Mouse (Mus musculus) cerebellum, adult 2 months (tissue): ENCODE data around the gene Bcap29. TPM values are rescaled to one million over a fixed set of nuclear protein-coding genes. Genes with fewer than 3 reads are reported as not detected.
A peak's percentile ranks its signal among the peaks of the same experiment; 100 is the strongest.

Source experiments
- DNase-seq, 2 experiments: peaks; one replicate each; pipeline ENCODE4 v3.0.0; 2021
- H3K27ac ChIP-seq: fragments of 200-500 bp; 2 replicates; pipeline ENCODE4 v1.5.1; 2012; ENCODE audit warnings: low read length, control low read depth, inconsistent platforms; ENCODE audit not compliant: insufficient read depth
- H3K27me3 ChIP-seq: fragments of 200-500 bp; 2 replicates; pipeline ENCODE4 v1.6.1; 2012; ENCODE audit warnings: inconsistent platforms, mild to moderate bottlenecking, low read length, moderate library complexity; ENCODE audit not compliant: control insufficient read depth, insufficient read depth
- H3K4me1 ChIP-seq: fragments of 200-500 bp; 2 replicates; pipeline ENCODE4 v1.6.1; 2011; ENCODE audit warnings: low read length; ENCODE audit not compliant: control insufficient read depth, insufficient read depth
- H3K4me3 ChIP-seq: fragments of 200-500 bp; replicated peaks from 2 replicates; pipeline ENCODE3; 2011; ENCODE audit warnings: mild to moderate bottlenecking, low read depth, low read length, control low read depth; ENCODE audit not compliant: insufficient read depth
- CTCF ChIP-seq: fragments of 200-500 bp; IDR thresholded peaks from 2 replicates; pipeline ENCODE4 v1.5.1; 2011; ENCODE audit warnings: low read depth, mild to moderate bottlenecking, control low read depth, low read length, moderate library complexity, borderline replicate concordance; ENCODE audit not compliant: insufficient read depth
- POLR2A ChIP-seq: fragments of 200-500 bp; IDR thresholded peaks from 2 replicates; pipeline ENCODE4 v1.6.1; 2011; ENCODE audit warnings: low read length, control low read depth, borderline replicate concordance; ENCODE audit not compliant: insufficient read depth
- WGBS: fragments of 180-500 bp; shearing (Covaris S2); methylation state at CpG from one replicate; pipeline ENCODE4 v1.1.7; 2018; 5-methylcytosine and 5-hydroxymethylcytosine counted together
- polyA plus RNA-seq: library from polyadenylated mRNA; depleted of rRNA; stranded (reverse); fragments of >200 nt; gene quantifications from 2 replicates; pipeline ENCODE4 v1.2.3, GENCODE M21; 2012; rRNA removed

Gene Bcap29
- 30.5 and 33.8 TPM in 2 replicates for polyA plus RNA-seq

- WGBS = 2% methylated on average over 73 of the region's 73 CpGs
Observed at GRCm38 (mm10) chr12:31634343-31635239, at the start of gene Bcap29. TSS of gene Bcap29 (minus strand) at chr12:31634658.

GRCm38 (mm10) chr12:31667187-31667586 lies 32.7 kb upstream of the Bcap29 start:
- TF ChIP-seq POLR2A (no peak), CTCF (no peak)
- 56% methylated on average over 3 of the region's 3 CpGs for WGBS
- H3K27ac ChIP-seq = no peak overlapping the region
- no peak overlapping the region for H3K4me3 ChIP-seq
- DNase-seq = no peak
- no peaks in the 10 kb centered on the region for H3K4me1 ChIP-seq
- no peaks in the 10 kb centered on the region for H3K27me3 ChIP-seq

More at GRCm38 (mm10) chr12:31634343-31635239, at the start of gene Bcap29:
- Histone ChIP-seq H3K27me3 (no peaks in the 10 kb centered on the region), H3K27ac (peak within 1 kb of the TSS; percentile 76), H3K4me3 (peak within 1 kb of the TSS; percentile 78), H3K4me1 (no peaks in the 10 kb centered on the region; the same call in 1 of the 2 replicates)
- TF ChIP-seq CTCF (no peak), POLR2A (peak; percentile 43; the same call in 1 of the 2 replicates)
- peak; percentile 79 to 83 for DNase-seq

- Histone ChIP-seq H3K4me3 (no peak overlapping the region), H3K4me1 (no peaks in the 10 kb centered on the region), H3K27me3 (no peaks in the 10 kb centered on the region), H3K27ac (no peak overlapping the region)
- TF ChIP-seq CTCF = no peak
- no peak for TF ChIP-seq POLR2A
- no peak for DNase-seq
- WGBS = 68% methylated on average over 6 of the region's 6 CpGs
Observed at GRCm38 (mm10) chr12:31665999-31666398, 31.5 kb upstream of the Bcap29 start.

GRCm38 (mm10) chr12:31656841-31657240 lies 22.4 kb upstream of the Bcap29 start:
- H3K4me1 ChIP-seq = no peaks in the 10 kb centered on the region
- TF ChIP-seq CTCF = no peak
- no peak for TF ChIP-seq POLR2A
- no peak overlapping the region for H3K27ac ChIP-seq
- H3K27me3 ChIP-seq = no peaks in the 10 kb centered on the region
- WGBS = 96% methylated on average over 2 of the region's 2 CpGs
- H3K4me3 ChIP-seq = no peak overlapping the region
- no peak for DNase-seq

- DNase-seq = no peak
- Histone ChIP-seq H3K4me3 (peak overlapping the region; percentile 79), H3K27me3 (no peaks in the 10 kb centered on the region), H3K27ac (peak overlapping the region; percentile 68), H3K4me1 (no peaks in the 10 kb centered on the region)
- TF ChIP-seq CTCF (peak; percentile 20; the same call in 1 of the 2 replicates), POLR2A (no peak; the same call in 1 of the 2 replicates)
- WGBS = under 1% methylated on average over 29 of the region's 29 CpGs
Observed at GRCm38 (mm10) chr12:31654965-31655477, 20.6 kb upstream of the Bcap29 start.

GRCm38 (mm10) chr12:31654197-31654964 lies 19.9 kb upstream of the Bcap29 start, which contains the start of the genes Dus4l and Cog5:
TSS of gene Dus4l (minus strand) at chr12:31654826.
TSS of gene Cog5 (plus strand) at chr12:31654869.
- H3K27ac ChIP-seq = peak within 1 kb of the TSS; percentile 68
- TF ChIP-seq POLR2A (no peak; the same call in none of the 2 replicates), CTCF (no peak)
- under 1% methylated on average over 47 of the region's 47 CpGs for WGBS
- peak; percentile 96 to 100 for DNase-seq
- H3K4me1 ChIP-seq = no peaks in the 10 kb centered on the region
- no peaks in the 10 kb centered on the region for H3K27me3 ChIP-seq
- peak within 1 kb of the TSS; percentile 79 for H3K4me3 ChIP-seq

GRCm38 (mm10) chr12:31653611-31654010 lies 19.2 kb upstream of the Bcap29 start:
- no peak for TF ChIP-seq POLR2A
- no peak for TF ChIP-seq CTCF
- H3K4me1 ChIP-seq = no peaks in the 10 kb centered on the region
- WGBS = 72% methylated on average over 5 of the region's 5 CpGs

More at GRCm38 (mm10) chr12:31653611-31654010, 19.2 kb upstream of the Bcap29 start:
- Histone ChIP-seq H3K27me3 (no peaks in the 10 kb centered on the region), H3K4me3 (no peak overlapping the region), H3K27ac (no peak overlapping the region)
- DNase-seq = no peak
